Mouse (Mus musculus) urinary bladder, postnatal 4 days (tissue): ENCODE results near the gene Gkn3.

Experiments used
- DNase-seq, 2 experiments: peaks; one replicate each; pipeline ENCODE4 v3.0.0; 2021 to 2022; ENCODE audit warnings: low spot score in 2 of 2

Gene Gkn3

GRCm38 (mm10) chr6:87388877-87389276 lies at the start of gene Gkn3:
Gene Gkn3 (minus strand): TSS chr6:87388935.
- no peak for DNase-seq

GRCm38 (mm10) chr6:87436745-87437144 lies 48.0 kb upstream of the Gkn3 start:
- no peak for DNase-seq

- no peak for DNase-seq
Measured at GRCm38 (mm10) chr6:87435791-87436190, 47.1 kb upstream of the Gkn3 start.

GRCm38 (mm10) chr6:87428487-87429044 lies 39.8 kb upstream of the Gkn3 start, which contains the start of gene Bmp10:
Gene Bmp10 (plus strand): TSS chr6:87428994.
- DNase-seq, result no peak

GRCm38 (mm10) chr6:87427616-87428015 lies 38.9 kb upstream of the Gkn3 start:
- no peak for DNase-seq

- no peak for DNase-seq
Measured at GRCm38 (mm10) chr6:87426954-87427353, 38.2 kb upstream of the Gkn3 start.

GRCm38 (mm10) chr6:87424037-87424816 lies 35.5 kb upstream of the Gkn3 start:
- no peak for DNase-seq

- no peak for DNase-seq
Measured at GRCm38 (mm10) chr6:87422304-87422703, 33.6 kb upstream of the Gkn3 start.

GRCm38 (mm10) chr6:87412011-87412410 lies 23.3 kb upstream of the Gkn3 start:
- no peak for DNase-seq

- no peak for DNase-seq
Measured at GRCm38 (mm10) chr6:87401456-87401855, 12.7 kb upstream of the Gkn3 start.

GRCm38 (mm10) chr6:87399886-87400566 lies 11.3 kb upstream of the Gkn3 start:
- DNase-seq, result no peak

GRCm38 (mm10) chr6:87399137-87399536 lies 10.4 kb upstream of the Gkn3 start:
- peak; percentile 29 to 83 for DNase-seq

- DNase-seq, result no peak
Measured at GRCm38 (mm10) chr6:87394783-87395182, 6.0 kb upstream of the Gkn3 start.

- no peak for DNase-seq
Measured at GRCm38 (mm10) chr6:87393466-87394205, 4.9 kb upstream of the Gkn3 start.

GRCm38 (mm10) chr6:87389455-87389989 lies 787 bp upstream of the Gkn3 start:
- no peak for DNase-seq

GRCm38 (mm10) chr6:87386681-87387080 lies 2.1 kb downstream of the Gkn3 start:
- DNase-seq, result no peak

GRCm38 (mm10) chr6:87386203-87386602 lies 2.5 kb downstream of the Gkn3 start:
- DNase-seq, result no peak

- no peak for DNase-seq
Measured at GRCm38 (mm10) chr6:87384761-87385160, 4.0 kb downstream of the Gkn3 start.

GRCm38 (mm10) chr6:87383926-87384691 lies 4.6 kb downstream of the Gkn3 start:
- no peak for DNase-seq

GRCm38 (mm10) chr6:87373057-87373456 lies 15.7 kb downstream of the Gkn3 start, which contains the start of gene Gkn2:
Gene Gkn2 (plus strand): TSS chr6:87373357.
- no peak for DNase-seq

- DNase-seq, result no peak
Measured at GRCm38 (mm10) chr6:87369223-87369622, 19.5 kb downstream of the Gkn3 start.
